Mouse (Mus musculus) hematopoietic multipotent progenitor cell, adult 10-12 weeks (in vitro differentiated cells): ENCODE results near the gene Olfr410. TPM values are rescaled to one million over a fixed set of nuclear protein-coding genes. Genes with fewer than 3 reads are reported as not detected.

Source experiments
- polyA plus RNA-seq: library from polyadenylated mRNA; stranded (reverse); fragments of >175 nt; gene quantifications from 2 replicates; pipeline ENCODE4 v1.2.3, GENCODE M21; 2012; ENCODE audit warnings: low replicate concordance

Gene Olfr410
- polyA plus RNA-seq: not detected in 2 replicates

DNA sequence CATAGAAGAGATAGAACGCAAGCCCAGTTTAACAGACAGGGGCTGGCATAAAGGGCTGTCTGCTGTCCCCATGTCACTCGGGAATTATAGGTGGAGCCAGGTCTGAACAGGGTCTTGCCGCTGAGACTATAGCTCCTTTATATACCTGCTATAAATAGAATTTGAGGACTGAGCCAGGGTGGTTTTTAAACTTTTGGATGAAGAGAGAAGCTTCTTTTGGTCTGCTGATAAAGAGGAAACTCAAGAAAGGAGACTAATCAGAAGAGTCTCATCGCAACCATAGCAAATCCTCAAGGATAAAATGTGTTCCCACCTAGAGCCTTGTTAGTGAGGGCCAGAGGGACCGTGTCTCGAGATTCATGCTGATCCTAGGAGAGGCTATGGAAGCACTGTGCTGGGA lies at the start of gene Olfr410:
Gene Olfr410, minus strand, starts transcription at position 101 of the 400 bp plus-strand sequence.

DNA sequence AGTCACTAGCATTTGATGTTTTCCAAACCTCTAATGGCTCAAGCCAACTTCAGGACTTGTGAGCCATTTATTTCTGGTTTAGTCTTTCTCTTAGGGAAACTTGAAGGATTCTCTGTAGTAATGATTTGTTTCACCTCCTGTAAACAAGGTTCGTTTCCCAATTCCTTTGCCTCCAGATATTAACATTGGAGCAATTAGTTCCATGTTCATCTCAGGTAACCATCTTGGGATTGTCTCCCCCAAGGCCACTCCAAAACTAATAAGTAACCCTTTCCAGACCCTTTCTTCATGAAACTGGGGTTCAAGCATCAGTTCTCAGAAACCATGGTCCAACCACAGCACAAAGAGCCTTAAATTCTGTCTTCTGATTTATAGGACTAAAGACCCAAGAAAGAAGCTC lies 23.9 kb upstream of the Olfr410 start, which contains the start of gene Olfr412:
Gene Olfr412, plus strand, starts transcription at position 301 of the 400 bp plus-strand sequence.

DNA sequence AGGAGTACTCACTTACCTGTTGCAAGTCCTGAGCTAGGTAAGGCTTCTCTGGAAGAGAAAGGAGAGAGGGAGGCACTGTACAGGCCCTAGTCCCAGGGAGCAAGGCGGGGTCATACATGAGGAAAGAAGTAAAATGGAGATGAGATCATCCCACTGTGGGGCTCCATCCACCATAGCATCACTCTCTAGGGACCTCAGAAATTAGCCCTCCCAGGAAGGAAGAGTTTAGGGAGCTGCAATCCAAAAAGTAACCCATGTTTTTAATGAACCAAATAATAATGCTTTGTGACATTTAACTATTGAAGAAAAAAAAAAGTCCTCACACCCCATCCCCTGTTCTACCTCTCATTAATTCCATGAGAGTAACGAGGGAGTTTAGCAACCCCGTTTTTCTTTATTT lies 14.7 kb upstream of the Olfr410 start, which contains the start of gene Olfr411:
Gene Olfr411, minus strand, starts transcription at position 101 of the 400 bp plus-strand sequence.

DNA sequence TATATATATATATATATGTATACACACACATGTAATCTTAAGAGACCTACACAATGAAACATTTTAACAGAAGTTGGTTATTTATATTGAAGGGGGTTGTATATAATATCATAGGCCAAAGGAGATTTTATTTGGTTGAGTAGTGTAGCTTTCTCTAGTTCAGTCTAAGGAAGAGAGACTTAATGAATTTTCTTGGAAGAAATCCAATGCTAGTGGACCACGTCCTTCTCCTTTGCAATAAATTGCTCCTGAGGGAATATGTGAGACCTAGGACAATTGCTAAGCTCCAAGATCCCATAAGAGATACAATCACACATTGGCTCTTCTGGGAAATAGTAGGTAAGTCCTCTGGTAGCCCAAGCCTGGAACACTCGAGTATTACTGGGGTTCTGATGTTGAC lies 54.4 kb downstream of the Olfr410 start, which contains the start of gene Olfr59:
Gene Olfr59, plus strand, starts transcription at position 301 of the 400 bp plus-strand sequence.

Other genes with a start within 250 kb of the Olfr410 start
- gene Olfr401, start 224.3 kb downstream of the Olfr410 start, polyA plus RNA-seq: not detected in 2 replicates
- not detected in 2 replicates for gene Olfr402, start 184.5 kb downstream of the Olfr410 start, polyA plus RNA-seq
- gene Olfr403, start 151.8 kb downstream of the Olfr410 start, polyA plus RNA-seq: 0.04 TPM in 1 of 2 replicates, not detected in the other
- gene Olfr43, start 126.7 kb downstream of the Olfr410 start, polyA plus RNA-seq: not detected in 2 replicates
- gene Olfr406, start 78.2 kb downstream of the Olfr410 start, polyA plus RNA-seq: not detected in 2 replicates
- not detected in 2 replicates for gene Olfr59, start 54.3 kb downstream of the Olfr410 start, polyA plus RNA-seq
- not detected in 2 replicates for gene Olfr411, start 14.6 kb upstream of the Olfr410 start, polyA plus RNA-seq
- not detected in 2 replicates for gene Olfr412, start 24.0 kb upstream of the Olfr410 start, polyA plus RNA-seq